Mouse (Mus musculus): Measurements from ENCODE around the gene Sik3.

DNA sequence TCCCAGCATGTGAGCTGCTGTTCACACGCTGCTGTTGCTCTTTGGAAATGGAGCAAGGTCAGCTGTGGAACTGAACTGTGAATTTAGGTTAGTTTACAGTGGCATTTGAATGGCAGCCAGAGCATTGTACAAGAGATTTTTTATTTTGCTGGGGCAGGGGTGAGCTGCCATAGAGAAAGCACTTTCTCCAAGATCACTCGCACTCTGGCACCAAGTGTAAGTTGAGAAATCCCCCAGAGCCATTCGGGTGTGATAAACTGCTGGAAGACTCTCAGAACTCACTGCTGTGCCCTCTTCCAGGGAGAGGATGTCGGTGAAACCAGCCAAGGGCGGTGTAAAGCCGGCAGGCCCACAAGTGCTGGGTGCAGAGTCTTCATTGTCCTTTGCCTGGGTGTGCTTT, 126.2 kb downstream of the Sik3 start:
- TF ChIP-seq CTCF (IDR thresholded peaks at IDR 0.05; ENCODE audit: control insufficient read depth, insufficient read depth, insufficient read length) (no peak), USF1 (IDR thresholded peaks at IDR 0.05; ENCODE audit: low read depth) (no peak), MYOD1 (IDR thresholded peaks at IDR 0.05; ENCODE audit: control insufficient read depth, insufficient read length, low read depth) (no peak), MAX (IDR thresholded peaks at IDR 0.05) (no peak), MYOG (IDR thresholded peaks at IDR 0.05; ENCODE audit: control insufficient read depth, extremely low read depth, insufficient read length) (no peak), FOSL1 (IDR thresholded peaks at IDR 0.05; ENCODE audit: insufficient read depth, low read length, poor library complexity, severe bottlenecking) (no peak)
